Mouse (Mus musculus): Measurements from ENCODE around the gene Snrnp25.

The Snrnp25 gene

DNA sequence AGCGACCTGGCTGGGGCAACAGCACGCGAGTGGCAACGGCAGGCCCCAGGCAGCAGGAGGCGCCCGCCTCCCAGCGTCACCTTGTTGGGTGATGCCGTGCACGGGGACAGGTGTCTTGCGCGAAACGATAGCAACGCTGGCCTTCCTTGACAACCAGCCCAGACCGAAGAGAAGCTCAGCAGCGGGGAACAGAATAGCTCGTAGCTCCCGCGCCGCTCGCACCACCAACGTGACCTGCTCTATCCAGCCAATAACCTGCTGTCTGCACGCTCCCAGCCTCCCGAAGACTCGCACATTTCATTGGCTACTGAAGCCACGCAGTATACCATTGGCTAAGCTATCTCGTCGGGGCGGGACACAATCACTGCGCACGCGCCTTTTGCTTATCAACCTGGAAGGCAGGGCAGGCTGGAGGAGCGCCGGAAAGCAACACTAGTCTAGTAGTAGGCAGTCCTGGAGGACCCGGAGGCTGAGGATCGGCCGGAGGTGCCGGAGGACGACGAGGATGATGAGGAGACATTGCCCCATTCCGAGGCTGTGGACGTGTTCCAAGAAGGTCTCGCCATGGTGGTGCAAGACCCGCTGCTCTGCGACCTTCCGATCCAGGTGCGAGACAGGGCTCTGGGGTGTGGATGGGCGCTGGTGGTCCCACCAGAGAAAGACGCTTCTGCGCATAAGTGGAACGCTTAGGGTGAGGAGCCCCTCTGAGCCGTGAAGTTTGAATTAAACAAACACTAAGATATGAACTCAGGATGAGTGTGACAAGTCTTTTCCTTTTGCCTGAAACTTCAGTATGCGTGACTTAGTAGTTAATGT, at the start of gene Snrnp25:
Snrnp25 (plus strand) TSS at position 358 of the 816 bp plus-strand sequence.
- DNase-seq (ENCODE audit: low spot score) = peak; percentile 97

DNA sequence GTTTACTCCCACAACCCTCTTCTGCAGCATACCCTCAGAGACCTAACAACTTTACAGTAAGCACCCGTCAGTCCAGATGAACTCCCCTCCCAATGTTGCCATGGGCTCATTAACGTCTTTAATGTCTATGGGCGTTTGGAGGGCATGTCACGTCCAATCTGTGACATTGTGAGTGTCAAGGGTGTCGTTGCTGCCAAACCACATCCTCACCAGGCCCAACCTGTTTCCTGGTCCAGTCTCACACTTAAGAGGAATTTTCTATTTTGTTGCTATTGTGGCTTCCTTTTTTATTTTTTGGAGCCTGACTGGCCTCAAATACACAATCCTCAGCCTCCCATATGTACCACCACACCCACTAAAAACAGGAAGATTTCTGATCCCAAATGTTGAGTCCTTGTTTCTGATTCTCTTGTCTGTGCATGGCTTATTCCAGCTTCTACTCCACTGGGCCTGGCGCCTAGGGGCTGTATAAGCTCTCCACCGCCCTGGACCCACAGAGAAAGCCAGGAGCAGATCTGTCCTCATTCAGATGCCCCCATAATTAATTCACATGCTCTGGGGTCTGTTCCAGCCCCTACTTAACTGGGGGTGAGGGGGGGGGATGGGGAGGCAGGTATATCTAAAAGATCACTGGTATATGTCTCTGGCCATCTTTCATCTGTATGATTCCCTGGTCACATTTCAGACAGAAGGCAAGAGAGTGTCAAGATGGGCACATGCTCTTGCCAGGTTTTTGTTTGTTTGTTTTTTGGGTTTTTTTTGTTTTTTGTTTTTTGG, 48.2 kb upstream of the Snrnp25 start:
- DNase-seq (ENCODE audit: low spot score) = no peak

DNA sequence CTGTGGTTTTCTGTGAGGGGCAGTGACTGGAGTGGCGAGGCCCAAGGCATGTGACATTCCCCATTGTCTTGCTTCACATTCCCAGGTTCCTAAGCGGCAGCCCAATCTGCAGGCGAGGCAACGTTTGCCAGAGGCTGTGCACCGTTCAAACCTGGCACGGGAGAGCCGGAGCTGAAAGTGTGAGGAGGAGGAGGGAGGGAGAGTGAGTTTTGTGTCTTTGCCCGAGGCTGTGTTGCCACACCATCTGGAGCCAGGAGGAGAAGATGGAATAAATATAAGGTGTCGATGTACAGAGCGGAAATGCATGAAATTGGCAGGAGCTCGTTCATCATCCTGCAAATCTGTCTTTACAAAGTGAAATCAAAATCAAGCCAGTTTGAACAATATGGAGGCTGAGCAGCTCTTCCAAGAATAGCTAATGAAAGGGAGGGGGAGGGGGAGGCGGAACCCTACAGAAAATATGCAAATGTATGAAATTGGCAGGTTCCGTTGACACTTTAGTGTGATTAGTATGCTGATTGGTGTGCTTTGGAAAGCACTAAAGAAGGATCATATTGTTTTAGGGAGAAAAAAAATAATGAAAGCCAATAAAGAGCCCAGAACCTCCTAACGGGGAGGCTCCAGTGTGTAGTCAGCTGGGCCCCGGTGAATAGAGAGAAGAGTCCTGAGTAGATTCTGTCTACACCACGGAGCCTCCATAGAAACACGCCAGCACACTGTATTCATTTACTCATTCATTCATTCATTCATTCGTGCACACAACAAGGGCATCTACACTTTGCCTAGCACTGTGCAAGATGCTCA, 47.2 kb upstream of the Snrnp25 start:
- DNase-seq (ENCODE audit: low spot score) = peak; percentile 67

DNA sequence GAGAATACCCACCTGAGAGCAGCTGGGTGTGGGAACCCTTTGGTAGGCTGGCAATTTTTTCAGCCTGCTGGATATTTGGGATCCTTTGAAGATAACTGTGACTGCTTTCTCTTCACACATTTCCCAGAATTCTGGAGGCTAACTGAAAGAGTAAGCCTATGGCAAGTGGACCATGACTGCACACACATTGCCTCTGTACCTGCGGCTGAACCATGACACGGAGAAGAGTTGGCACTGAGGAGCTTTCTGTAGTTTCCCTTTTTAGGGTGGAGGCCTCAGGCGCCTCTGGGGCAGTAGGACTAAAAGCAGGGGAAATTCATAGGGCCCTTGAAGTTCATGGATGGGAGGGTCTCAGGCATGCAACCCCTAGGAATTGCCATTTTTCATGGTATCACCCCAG, 46.0 kb upstream of the Snrnp25 start:
- no peak for DNase-seq (ENCODE audit: low spot score)

DNA sequence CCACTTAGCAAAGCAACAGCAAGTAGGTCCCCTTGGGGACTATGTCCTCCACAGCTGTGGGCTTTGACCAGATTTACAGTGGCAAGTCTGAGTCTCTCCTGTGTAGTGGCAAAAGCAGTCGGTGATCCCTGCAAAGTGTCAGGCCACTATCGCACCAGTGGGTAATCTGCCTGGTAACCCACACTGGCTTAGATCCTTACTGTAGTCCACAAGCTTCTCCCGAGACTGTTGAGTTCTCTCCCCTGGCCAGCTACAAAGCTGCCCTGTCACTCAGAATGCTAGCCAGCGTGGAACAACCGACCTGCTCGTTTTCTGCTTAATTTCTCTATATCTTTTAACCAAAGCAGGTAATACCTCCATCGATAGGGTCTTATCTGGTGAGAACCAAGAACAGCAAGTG, 44.9 kb upstream of the Snrnp25 start:
- no peak for DNase-seq (ENCODE audit: low spot score)

DNA sequence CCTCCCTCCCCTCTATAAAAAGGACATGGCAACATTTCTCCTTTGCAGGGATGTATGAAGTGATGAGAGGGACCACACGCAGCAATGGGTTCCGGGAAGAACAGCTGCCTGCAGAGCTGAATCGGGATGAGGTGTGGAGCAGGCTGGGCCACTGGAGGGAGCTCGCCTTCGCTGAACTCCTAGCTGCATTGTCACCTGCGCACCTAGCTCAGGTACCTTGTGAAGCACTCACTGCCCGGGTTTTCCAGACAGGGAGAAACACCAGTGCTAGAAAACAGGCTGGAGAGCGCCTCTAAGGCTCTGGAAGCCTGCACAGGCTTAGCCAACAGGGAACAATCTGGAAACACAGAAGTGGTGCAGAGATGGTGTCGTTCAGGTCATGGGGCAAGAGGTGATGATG, 43.7 kb upstream of the Snrnp25 start:
- no peak for DNase-seq (ENCODE audit: low spot score)

DNA sequence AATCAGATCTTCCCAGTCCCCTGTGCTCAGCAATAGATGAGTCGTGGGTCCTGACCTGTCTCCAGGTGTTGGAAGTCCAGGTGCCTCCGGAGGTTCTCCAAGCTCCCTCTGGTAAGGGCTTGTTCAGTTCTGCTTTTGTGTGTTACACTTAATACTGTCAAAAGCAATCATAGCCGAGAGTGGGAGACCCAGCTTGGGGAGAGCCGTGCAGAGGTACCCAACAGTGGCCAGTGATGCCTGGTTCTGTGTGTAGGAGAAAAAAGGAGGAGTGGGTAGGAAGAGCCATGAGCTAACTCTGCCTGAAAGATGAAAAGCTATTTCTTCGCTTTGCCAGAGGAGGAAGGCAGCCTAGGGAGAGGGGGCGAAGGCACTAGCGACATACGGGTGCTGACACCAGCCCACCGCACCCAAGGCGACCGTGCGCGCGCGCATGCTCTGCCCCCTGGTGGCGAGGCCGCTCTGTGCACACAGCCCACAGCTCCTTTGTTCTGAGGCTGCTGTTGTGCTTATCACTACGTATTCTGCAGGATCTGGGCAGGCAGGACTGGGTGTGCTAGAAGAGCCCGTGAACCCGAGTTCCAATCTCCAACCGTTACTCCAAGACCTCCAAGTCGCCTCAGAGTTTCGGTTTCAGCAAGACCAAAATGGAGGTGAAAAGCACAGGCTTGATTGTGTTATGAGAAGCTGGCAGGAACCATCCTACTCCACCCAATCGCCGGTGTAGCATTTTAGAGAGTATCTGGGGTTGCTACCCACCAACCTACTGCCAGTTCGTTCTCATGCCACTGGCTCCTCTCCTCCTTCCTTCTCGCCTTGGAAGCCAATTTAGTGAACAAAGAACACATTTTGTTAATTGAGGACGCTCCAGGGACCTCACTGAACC, 43.1 kb upstream of the Snrnp25 start:
- DNase-seq (ENCODE audit: low spot score) = peak; percentile 86

DNA sequence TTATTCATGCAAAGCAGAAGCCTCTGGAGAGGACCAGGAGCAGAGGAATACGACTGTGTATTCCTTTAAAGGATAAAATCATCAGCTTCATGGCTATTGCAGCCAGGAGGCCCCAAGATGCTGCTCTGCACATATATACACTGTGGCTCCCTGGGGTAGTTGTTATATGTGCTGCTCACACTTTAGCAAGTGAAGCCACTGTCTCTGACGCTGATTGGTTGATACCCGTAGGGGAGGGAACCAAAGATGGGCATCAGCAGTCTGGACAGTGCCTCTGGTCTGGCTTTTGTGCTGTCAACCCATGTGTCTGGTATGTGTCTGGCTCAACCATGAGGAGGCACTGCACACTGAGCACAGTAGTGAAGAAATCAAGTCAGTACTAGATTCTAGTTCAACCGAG, 38.5 kb upstream of the Snrnp25 start:
- no peak for DNase-seq (ENCODE audit: low spot score)

DNA sequence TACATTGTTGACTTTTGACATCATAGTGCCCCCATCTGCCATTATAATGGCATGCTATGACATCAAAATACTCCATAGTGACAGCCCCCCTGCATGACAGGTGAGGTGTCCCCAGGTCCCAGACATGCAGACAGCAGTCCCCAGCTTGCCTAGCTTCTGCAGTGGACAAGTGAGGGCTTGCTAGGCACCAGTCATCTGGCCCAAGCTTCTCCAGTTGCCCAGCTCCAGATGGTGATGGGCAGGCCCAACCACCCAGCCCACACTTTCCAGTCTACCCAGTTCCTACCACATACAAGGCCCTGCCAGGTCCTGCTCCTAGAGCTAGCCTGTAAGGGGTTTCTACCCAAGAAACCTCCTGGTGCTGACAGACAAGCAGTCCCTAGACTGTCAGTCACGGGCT, 26.7 kb upstream of the Snrnp25 start:
- no peak for DNase-seq (ENCODE audit: low spot score)

DNA sequence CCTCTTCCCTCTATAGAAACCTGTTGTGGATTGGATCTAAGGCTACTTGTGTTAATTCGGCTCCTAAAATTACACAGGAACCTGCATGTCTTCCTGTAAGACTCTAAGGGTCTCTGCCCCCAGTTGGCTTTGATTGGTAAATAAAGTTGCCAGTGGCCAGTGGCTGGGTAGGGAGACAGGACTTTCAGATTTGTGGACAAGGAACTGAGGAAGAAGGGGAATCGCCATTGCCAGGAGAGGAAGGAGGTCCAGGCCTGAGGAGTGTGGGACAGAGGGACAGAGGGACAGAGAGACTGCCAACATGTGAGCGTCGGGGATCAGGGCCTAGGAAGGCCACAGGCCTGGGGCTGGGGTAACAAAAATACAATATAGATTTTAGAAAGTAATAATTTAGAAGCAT, 24.0 kb upstream of the Snrnp25 start:
- DNase-seq (ENCODE audit: low spot score) = no peak

DNA sequence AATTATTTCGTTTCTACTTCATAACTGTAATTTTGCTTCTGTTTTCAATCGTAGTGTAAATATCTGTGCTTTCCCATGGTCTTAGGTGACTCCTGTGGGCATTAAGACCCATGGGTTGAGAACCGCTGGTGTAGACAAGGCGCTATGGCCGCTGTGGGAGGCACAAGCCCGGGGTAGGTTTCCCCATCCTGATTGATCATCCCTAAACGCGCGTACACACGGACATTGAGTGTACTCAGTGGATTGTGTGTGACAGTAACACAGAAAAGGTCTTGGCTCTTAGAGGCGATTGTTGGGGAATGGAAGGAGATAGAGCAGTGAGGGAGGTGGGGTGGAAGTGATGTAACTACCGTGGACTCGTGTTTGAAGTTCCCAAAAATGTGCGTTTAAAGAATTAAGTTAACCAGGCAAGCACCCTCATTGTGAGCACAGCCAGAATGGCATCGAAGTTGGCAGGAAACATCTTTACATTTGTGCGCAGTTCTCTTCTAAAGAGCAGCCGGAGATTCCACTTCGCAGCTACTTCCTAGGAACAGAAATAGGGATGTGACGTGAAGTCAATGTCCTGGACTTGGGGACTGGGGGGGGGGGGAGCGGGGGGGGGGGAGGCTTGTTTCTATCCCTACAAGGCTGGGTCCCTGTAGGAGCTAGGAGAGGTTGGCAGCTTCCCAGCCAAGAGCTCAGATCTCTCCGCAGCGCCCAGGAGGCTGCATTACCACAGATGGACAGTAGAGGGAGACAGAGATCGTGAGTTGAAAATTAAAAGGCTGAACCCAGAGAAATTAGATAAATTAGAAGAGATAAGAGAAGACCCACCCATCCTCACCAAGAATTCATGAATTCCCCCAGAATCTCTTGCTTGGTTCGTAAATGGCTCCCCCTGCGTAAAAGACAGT, 23.0 kb upstream of the Snrnp25 start:
- DNase-seq (ENCODE audit: low spot score) = peak; percentile 90

DNA sequence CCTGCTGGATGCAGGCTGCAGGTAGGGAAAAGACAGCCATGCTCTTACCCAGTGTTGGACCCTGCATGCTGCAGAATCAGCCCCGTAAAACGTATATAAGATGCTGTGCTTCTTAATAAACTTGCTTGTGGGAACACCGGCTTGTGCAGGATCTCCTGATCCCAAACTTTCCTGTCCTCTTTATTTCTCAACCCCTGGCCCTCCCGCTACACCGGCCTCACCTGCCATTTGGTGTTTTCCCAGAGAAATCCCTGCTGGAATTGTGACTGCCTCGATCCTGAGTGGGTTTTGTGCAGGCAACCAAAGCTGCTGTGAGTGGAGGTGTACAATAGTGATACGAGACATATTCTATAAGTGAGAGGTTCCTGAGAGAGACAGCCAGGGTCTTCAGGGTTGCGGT, 20.7 kb upstream of the Snrnp25 start:
- no peak for DNase-seq (ENCODE audit: low spot score)

DNA sequence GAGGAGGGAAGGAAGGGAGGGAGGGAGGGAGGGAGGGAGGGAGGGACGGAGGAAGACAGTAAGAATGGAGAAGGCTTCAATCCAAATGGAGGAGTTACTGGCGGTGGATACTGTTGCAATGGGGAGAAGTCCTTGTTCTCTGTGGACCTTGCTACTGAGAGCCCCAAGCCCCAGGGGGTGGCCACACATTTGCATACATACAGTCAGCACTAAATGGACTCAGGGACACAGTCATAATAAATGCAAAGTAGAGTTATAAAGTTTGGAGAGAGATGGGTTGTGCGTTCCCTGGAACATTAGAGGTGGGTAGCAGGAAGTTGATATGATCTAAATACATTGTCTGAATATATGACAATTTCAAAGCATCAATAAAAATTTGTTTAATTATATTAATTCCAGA, 19.2 kb upstream of the Snrnp25 start:
- DNase-seq (ENCODE audit: low spot score) = no peak

DNA sequence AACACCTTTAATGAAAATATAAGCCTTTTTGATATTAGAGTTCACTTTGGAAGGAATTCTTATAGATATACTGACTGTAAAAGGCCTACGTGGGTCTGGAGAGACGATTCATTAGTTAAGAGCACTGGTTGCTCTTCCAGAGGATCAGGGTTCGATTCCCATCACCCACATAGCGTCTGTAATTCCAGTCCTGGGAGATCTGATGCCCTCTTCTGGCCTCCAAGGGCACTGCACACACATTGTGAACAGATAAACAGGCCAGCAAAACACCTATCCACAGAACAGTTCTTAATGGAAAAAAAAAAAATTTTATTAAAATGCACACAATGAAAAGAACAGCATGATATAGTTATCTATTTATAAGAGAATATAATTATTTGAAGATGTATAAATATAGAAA, 18.0 kb upstream of the Snrnp25 start:
- no peak for DNase-seq (ENCODE audit: low spot score)

DNA sequence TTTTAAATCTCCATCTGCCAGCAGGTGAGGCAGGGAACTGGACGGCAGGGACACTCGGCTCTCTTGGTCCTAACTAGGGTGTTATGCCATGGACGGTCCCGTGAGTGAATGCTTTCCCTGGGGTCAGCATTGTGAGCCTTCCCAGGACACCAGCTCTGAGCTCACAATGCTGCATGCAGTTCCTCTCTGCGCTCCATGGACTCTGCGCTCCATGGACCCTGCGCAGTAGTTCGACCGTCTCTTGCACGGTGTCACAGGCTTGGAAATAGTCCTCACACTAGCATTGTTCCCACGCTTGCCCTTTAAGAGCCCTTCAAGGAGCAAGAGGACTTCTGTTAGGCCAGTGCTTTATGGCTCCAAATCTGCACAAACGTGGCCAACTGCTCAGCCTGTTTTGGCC, 16.3 kb upstream of the Snrnp25 start:
- no peak for DNase-seq (ENCODE audit: low spot score)

DNA sequence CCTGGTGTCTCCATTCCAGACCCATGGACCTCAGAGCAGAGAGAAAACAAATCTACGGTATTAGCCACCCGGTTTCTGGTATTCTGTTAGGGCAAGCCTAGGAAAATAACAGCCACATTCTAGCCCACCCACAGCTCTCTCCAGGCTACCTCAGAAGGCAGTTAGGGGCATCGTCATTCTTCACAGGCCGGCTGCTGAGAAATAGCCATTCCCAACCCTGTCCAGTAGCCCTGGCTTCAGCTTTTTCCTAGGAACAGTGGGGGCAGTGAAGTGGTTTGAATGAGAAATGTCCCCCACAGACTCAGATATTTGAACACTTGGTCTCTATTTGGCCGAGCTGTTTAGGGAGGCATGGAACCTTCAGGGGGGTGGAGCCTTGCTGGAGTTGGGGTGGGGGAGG, 15.8 kb upstream of the Snrnp25 start:
- DNase-seq (ENCODE audit: low spot score) = no peak

DNA sequence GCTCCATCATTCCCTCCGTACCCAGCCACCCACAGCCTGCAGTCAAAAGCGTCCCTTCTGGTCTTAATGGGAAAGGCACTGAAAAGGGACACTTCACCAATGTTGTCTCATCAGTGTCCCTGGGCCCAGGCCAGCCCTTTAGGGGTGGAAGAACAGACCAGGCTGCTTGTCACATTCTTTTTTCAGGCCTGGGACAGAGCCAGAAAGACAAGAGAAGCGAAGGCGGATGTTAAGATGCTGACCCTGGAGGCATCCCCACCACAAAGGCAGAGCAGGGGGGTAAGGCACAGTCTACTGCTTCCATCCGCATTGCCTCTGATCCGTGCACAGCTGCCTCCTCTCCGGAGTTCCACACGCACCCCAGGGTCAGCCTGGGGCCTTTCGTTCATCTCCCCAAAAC, 15.1 kb upstream of the Snrnp25 start:
- no peak for DNase-seq (ENCODE audit: low spot score)

DNA sequence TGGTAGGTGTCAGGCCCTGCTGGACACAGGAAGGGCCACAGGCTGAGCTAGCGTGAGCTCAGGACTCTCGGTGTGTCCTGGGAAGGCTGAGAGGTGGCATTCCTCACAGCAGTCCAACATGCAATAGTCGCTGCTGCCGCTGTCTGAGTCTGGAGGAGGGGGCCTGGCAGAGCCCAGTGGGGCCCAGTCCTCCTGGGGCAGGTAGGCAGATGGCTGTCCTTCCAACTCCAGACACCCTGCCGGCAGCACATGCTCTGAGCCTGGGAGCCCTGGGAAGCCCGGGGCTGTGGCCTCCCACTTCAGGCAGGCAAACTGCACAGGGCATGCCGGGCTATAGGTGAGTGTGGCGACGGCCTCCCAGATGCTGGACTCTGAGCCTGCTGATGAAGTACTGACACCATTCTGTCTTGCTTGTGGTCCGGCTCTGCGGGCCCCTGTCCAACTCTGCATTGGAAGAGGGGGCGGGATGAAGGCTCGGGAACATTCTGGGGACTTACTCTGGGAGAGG, 14.6 kb upstream of the Snrnp25 start:
- DNase-seq (ENCODE audit: low spot score) = no peak

DNA sequence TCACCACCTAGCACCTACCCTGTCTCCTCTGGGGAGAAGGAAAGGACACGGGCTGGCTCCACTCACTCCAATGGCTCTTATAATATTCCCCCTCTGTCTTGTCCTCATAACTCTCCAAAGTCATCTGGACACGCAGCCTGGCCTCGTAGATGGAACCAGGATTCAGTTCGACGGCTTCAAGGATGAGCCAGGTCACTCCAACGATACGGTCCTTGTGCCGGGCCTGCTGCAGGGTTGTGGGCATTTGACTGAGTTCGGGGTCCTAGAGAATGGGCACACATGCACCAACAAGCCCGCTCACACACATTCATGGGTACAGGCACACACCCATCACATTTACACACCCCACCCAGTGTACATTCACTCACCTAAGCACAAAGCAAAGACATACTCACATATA, 12.1 kb upstream of the Snrnp25 start:
- no peak for DNase-seq (ENCODE audit: low spot score)

DNA sequence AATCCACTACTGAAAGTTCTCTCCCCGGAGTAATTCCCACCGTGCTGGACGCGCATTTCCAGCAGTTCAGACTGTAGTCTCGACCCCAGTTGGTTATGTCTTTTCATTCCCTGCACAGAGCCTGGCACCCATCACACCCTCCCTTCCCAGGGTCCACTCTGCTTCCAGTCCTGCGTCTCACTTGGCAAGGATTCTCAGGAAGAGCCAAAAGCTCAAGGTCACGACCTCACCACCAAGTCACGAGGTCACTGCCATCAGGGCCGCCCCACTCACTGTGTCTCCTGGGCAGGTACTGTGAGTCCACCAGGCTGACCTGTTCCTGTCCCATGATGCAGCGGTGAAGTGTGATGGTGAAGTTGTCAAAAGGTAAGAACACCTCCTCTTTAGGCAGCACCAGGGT, 11.1 kb upstream of the Snrnp25 start:
- DNase-seq (ENCODE audit: low spot score) = no peak
